Mouse (Mus musculus): ENCODE results near the gene Ackr2.

Ackr2 gene

DNA sequence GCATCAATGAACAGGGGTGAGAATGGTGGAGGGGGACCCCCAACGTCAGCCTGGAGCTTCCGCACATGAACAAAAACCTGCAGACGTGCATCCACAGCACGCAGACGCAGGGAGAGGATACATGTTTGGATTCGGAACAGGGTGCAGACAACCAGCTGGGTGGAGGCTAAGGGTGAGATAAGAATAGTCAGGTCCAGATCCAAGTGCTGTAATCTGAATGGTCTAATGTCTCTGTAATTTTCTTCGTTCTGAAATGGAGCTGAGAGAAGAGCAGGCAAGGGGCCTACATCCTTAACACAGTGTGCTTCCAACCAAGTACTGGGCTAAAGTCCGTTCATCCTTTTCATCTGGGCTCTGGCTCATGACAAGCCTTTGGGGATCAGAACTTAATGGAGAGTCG, 6.9 kb upstream of the Ackr2 start:
- no peak for DNase-seq (ENCODE audit: low spot score)

DNA sequence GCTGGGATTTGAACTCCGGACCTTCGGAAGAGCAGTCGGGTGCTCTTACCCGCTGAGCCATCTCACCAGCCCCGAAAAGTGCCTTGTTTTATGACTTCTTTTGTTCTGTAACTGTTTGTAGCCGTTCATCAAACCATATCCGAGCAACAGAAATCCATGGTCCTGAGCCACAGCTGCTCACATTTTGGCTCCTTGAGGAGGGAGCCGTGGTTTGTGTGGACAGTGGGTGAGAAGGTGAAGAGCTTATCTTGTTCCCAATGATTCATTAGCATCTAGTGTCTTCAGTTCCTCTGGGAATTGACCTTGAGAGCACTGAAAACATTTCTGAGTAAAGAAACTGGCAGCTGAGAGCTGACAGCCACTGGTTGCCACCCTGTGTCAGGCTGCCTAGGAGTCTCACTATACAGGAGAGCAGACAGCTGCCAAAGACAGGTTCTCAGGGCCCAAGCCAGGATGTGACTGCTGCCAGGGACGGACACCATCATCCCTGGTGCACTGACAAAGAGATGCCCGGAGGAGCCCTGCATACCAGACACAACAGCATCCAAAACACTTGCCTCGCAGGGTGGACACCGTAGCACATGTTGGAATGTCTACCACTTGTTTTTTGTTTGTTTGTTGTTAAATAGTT, 6.0 kb upstream of the Ackr2 start:
- no peak for DNase-seq (ENCODE audit: low spot score)

DNA sequence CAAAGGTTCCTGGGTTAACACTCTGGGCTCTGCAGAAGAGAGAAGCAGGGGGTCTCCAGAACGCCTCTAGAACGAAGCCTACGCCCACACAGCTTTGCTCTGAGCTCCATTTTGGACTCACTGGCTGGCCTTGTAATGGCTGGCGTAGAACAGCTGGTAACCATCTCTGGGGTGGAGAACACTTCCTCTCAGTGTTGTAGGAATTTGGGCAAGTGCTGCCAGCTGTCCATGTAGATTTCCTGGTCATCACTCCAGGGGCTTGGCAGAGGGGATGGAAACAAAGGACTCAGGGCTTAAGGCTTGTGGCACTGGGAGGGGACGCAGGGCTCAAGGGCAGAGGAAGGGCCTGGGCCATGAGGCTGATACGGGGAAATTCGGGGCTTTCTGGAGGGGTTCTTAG, 3.7 kb upstream of the Ackr2 start:
- DNase-seq (ENCODE audit: low spot score), result no peak

DNA sequence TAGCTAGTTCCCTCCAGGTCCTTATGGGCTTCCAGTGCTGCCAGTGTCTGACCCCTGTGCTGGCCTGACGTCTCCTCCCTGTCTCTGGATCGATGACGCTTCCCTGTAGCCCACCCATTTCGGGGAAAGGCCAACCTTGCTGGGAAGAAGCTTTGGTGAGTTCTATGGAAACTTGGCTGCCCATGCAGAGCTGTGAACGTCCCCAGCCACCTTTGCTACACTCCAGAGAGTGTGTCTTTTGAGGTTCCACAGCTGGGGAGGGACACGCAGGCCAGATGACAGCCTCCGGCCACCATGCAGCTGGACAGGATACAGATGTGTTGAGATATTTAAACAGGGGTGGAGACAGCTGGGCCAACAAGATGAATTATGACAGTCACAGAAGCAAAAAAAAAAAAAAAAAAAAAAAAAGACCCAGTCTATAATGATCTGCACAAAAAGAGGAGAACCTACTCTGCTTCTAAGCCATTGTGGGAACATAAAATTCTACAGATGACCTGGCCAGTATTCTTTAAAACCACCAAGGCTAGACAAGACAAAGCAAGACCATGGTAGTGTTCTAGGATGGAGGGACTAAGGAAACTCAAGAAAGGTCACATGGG, 2.7 kb upstream of the Ackr2 start:
- no peak for DNase-seq (ENCODE audit: low spot score)

DNA sequence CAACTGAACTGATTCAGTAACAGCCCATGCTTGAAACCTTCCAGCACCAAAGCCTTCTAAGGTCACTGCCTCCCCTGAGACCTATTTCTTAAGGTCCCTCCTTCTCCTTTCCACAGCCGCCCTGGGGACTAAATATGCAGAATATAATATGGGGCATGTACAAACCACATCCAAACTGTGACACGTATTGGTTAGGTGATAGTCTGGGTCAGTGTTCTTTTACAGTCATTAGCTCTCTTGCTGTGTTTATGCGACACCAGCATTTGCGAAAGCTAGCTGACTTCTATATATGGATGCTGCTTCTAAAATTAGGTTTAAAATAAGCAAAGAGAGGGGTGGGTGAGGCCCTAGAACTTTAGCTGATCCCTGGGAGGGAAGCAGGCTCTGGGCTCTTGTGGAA, 1.3 kb upstream of the Ackr2 start:
- DNase-seq (ENCODE audit: low spot score), result no peak

DNA sequence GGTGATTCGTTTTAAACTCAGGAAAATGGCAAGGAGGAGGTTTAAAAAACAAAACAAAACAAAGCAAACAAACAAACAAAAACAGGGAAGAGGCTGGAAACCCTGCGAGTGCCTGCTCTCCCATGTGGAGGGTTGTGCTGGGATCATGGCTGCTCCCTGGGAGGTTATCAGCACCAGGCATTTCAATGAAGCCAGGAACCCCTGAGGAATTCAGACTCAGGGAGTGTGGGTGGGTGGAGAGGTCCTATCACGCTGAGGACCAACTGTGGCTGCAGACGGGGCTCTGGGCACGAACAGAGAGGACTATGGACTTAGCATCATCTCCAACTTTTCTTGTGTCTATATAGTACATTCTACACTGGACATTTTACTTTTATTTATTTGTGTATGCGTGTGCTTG, 1.2 kb downstream of the Ackr2 start:
- no peak for DNase-seq (ENCODE audit: low spot score)

DNA sequence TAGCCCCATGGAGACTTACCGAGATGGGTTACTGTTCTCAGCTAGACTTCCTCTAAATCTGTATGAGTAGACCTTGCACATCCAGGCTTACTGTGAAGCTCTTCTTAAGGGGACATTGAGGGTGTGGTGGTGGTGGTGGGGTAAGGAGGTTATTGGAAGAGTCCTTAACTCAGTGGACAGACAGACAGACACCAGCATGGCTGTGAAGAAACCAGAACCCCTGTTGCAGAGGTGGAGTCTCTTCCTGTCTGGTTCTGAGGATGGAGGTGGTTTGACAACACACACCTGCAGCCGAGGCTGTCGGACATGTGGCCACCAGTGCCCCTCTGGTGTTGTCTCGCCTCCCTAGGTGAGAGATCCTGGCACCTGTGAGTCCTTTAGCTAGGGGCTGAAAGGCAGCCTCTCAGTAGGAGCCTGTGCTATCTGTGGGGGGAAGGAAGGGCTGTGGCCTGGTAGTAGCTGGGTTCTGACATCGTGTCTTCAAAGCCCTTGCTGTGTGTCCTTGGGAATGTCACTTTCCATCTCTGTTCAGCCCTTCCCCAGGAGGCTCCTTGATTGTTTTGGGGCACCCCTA, 2.2 kb downstream of the Ackr2 start:
- no peak for DNase-seq (ENCODE audit: low spot score)

DNA sequence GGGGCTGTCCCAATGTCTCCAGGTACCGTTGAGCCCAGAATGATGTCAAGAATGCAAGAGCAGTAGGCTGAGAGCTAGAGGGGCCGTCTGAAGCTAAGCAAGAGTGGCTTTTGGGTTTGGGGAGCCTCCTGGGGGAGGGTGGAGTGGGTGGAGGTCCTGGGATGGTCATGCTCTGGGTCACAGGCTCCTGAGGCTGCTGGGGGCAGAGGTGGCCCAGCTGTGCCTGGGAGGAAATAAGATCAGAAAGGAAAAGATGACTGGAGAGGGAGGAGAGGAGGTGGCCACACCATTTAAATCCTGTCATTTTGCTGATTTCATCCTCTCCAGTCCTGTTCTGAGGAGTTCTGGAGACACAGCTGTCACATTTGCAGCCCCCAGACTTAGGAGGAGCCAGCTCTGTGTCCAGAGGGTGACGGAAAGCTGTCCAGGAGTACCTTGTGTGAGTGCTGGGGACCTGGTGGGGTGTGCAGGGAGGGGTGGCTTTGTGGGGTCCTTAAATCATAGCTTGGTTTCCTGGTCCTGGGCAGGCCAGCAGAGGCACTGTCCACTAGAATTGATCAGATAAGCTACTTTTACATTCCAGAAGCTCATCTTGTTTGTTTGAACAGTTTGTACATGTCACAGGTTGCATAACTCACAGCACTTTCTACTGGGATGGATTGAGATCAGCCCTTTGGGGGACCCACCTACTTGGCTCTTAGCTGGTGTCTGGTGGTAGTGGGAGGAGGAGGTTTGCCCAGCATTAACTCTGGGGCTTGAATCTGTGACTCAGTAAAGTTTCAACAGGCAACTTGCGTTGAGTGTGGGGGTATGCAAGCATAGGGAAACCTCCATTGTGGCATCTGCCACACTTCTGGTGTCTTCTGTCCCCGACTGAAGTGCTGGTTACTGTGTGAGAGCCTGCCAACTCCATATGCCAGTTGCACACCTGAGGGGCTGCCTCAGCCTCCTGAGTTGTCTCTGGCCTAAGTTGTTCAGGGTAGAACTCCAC, 3.9 kb downstream of the Ackr2 start:
- DNase-seq (ENCODE audit: low spot score), result peak; percentile 1

DNA sequence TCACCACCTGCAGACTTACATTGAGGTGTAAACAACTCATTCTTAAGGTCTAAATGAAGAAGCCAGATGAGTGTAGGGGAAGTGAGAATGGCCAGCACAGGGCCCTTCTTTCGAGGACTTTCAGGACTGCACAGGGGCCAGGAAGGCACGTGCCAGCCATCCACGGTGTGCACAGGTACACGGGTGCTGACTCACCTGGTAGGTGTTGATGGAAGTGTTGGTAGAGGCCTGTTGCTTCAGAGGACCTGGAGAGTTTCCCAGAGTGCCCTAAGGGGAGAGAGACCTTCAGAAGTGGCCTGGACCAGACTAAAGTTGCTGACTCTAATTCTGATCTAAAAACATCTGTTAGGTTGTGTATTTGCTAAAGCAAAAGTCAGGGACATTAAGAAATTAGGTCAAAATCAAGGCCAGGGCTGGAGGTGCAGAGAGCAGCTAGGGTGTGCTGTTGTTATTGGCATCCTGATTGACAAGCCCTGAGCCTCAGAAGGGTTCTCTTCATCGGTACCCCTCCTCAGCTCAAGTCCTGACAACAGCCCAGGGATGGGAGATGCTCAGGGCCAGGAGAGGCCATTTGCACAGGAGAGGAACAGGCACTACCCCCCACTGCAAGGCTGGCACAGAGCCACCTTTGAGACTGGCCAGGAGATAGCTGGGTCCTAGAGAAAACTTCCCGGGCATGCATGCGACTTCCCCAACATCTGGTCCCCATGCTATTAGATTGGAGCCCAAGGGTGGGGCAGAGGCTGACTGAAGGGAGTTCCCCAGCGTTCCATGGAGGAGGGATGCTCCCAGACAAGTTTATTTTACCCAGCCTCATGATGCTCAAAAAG, 5.5 kb downstream of the Ackr2 start:
- peak; percentile 23 for DNase-seq (ENCODE audit: low spot score)

DNA sequence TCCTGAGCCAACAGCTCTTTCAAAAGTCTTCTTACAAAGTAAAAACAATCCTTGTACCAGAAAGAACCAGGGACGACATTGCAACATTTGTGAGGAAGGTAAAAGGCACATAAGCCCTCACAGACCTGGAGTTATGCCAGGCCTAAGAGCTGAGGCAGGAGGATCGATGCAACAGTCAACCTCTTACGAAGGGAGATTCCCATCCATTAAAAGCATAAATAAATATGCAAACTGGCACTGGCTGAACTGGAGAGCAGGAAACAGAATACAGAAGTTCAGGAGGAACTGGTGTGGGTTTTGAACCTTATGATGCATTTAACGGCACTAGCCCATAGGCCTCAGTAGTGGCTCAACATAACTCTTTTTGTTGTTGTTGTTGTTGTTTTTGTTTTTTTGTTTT, 6.2 kb downstream of the Ackr2 start:
- DNase-seq (ENCODE audit: low spot score), result no peak

DNA sequence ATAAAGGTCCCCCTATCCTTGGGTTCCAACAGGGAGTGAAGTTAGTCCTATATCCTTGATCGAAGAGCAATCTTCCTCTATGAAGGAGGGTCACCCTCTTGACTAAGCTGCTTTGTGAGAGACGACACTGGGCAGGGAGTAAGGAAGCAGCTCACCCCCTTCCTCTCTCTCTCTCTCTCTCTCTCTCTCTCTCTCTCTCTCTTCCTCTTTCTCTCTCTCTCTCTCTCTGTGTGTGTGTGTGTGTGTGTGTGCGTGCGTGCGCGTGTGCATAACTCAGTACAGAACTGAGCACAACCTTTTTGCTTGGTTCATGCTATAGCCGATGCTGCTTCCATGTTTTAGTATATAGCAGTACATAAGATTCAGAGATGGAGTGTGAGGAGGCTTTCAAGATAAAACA, 6.8 kb downstream of the Ackr2 start:
- no peak for DNase-seq (ENCODE audit: low spot score)

DNA sequence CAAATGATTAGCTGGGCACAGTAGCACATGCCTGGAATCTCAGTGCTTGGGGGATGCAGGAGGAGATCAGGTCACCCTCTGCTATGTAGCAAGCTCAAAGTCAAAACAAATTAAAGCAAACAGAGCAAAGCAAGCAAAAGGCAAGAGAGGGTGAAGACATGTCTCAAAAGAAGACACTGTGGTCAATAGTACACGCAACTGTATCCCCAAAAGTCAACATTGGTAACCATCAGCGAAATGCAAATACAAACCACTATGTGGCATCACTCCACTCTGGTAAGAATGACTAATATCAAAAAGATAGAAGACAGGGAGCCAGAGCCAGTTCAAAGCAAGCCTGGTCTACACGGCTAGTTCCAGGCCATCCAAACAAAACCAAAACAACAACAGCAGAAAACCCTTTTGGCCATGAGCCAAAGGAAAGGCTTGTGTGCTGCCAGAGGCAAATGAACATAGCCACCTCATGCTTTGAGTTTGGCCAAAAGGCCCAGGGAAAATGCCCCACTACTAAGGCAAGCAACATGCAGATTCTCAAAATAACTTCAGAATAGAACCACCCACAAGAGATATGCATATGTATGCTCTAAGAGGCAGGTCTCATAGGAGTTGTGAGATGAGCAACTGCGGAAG, 7.5 kb downstream of the Ackr2 start:
- peak; percentile 1 for DNase-seq (ENCODE audit: low spot score)

DNA sequence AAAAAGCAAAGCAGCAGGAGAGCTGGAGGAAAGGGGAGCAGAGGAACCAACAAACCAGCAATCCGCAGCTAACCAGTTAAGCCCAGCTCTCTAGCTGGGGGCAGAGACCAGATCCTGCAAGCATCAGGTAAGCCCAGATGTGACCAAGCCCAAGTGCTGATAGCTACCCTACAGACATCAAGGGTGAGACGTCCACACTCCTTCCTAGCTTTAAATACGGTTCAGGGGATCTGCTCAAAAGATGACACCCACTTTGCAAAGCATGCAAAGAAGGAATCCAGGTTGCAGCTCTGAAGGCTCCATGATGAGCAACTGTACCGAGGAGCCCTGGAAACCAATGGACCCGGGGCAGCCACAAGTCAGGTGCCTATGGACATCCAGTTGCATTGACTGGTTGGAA, 8.3 kb downstream of the Ackr2 start:
- no peak for DNase-seq (ENCODE audit: low spot score)

DNA sequence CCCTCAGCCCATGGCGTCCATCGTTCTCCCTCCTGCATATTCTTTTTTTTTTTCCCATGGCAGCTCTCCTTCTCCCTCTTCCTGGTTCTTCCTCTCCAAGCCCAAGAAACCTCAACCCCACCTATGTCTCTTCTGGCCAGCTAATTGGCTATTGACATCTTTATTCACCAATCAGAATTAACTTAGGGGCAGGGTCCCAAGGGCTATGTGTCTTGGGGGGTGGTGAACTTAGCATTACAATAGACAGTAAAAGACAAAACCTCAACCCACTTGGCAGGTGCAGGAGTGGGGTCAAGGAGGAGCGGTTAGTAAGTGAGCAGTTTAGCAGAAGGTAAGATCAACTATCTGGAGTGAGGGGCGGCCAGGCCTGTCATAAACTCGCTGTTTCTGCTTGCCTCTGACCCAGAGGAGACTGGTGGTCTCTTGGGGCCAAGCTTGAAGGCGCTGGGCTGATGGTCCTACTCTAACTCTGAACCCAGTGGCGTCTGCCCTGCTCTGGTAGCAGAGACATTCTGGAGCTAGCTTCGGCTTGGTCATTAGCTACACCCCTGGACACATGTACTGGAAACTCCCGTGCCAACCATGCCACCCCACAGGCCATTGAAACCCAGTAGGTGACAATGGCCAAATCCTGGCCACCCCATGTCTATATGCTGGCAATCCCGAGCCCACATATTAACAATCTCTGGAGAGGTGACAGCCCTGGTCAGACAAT, 9.4 kb downstream of the Ackr2 start:
- peak; percentile 1 for DNase-seq (ENCODE audit: low spot score)

DNA sequence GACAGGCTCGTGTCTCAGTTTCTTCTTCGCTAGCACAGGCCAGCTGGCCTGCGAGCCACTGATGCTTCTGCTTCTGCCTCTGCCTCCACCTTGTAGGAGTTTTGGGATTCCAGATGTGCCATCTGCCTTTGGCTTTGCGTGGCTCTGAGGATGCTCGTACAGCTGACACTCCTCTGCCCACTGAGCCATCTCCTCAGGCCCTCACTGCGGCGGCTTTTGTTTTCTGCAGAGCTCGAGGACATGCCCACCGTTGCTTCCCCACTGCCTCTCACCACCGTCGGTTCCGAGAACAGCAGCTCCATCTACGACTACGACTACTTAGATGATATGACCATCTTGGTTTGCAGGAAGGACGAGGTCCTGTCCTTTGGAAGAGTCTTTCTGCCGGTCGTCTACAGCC, 10.2 kb downstream of the Ackr2 start:
- peak; percentile 1 for DNase-seq (ENCODE audit: low spot score)

DNA sequence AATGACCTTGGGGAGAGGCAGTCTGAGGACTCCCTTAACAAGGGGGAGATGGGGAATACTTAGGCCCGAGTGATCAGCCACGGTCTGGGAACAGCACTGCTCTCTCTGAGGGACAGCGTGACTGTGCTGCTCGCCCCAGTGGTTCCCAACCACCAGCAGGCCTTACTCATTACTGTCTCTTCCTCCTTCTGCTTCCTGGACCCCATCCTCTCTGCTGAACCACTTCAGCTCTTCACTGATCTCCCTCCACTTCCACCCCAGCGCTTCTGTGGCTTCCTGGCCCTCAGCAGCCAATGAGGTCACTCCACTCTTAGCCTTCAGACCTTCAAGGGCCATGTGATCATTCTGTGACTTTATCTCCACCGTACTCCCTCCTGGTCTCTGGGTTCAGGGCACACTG, 11.5 kb downstream of the Ackr2 start:
- peak; percentile 1 for DNase-seq (ENCODE audit: low spot score)

DNA sequence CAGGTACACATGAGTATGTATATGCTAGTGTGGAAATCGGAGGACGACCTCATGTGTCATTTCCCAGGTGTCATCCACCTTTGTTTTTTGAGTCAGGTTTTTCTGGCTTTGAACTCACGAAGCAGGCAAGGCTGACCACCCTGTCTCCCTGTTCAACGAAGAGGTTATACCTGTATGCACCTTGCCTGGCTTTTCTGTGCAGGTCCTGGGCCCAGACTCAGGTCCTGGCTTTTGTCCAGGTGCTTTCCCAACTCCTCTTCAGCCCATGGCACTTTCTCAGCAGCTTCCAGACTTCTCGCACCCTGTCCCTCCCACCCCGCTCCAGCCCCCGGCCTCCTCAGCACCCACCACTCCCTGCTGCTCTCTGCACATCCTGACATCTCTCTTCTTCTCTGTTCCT, 13.0 kb downstream of the Ackr2 start:
- no peak for DNase-seq (ENCODE audit: low spot score)

DNA sequence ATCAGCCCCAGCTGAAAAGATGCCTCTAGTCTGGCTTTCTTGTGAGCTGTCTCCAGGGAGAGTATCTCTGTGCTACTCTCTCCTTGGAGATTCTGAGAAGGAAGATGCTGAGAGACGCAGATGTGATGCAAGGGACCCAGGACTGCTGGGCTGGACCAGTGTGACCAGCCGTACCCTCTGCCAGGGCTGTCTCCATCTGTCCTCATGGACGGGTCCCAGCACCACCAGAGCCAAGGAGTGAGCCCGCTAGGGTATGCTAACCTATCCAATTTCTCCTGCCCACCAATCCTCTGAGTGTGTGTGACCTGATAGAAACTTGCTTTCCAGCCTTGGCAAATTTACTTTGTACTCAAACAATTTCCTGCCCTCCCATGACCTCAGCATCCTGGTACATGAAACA, 14.6 kb downstream of the Ackr2 start:
- DNase-seq (ENCODE audit: low spot score), result no peak

DNA sequence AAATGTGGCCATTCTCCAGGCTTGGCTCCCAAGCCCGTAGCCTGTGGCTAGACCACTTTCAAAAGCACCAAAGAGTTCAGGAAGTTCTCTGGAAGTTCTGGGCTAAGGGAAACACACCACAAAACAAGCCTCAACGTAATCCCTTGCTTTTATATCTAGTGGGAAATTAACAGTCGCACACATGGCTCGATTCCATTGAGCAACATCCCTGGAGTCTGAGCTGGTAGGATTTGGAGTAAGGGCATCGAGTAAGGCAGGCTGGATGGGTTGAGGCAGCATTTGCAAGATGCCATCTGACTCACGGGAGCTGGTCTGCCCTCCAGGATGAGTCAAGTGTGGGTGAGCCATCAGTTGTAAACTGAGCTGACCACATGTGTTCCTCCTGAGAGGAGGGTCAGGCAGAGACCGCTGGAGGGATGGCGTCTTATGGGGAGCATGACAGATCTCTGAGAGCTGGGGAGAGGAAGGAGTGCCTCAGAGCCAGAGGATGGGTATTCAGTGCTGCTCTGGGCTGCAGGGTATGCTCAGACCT, 16.1 kb downstream of the Ackr2 start:
- DNase-seq (ENCODE audit: low spot score), result no peak

DNA sequence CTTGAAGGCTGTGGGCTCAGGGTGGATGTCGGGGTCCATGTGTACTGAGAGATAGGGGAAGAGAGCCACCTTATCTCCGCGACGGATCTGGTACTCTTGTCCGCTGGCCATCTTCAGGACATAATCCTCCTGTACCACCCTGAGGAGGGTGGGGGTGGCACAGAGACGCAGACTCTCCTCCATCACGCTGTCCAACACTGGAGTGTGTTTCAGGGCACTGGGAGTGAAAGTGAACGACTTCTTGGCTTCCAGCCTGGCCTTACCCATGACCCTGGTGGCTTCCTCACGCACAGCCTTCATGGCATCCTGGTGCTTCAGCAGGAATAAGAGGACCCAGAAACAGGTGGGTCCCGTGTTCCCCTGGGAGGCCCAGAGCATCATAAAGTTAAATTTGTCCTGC, 16.9 kb downstream of the Ackr2 start:
- no peak for DNase-seq (ENCODE audit: low spot score)
